Comparison of ENCODE assay signal across 18 mouse cellular contexts in the genomic region with DNA sequence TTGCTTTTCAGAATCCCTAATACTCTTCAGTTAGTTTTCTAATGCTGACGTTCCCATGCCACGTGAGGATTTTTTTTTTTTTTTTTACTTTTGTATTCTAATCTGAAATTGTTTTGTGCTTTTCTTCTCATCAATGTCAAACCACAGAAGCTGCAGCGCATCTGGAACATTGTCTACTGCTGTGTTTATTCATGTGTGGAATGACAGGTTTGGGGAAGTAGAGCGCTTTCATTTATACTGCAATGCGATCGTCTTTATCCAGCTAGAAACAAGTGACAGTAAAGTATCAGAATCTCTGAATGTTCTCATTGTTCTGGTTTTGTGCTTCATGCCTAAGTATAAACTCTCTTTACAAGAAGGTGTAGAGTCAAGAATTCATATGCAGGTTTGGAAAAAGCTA. TPM values are rescaled to one million over a fixed set of nuclear protein-coding genes. Genes with fewer than 3 reads are reported as not detected.
"Had no signal": no experiment of that assay in that cellular context is flagged by ENCODE, and none has a peak within 500 bp of the region (broad histone marks: within the 10 kb centered on the region; RNA-seq: fewer than 3 reads in every experiment).

No protein-coding gene starts in this region.

- H3K4me1 ChIP-seq: lung, embryonic 15.5 days; megakaryocyte, embryonic 14.5 days; midbrain, embryonic 13.5 days; midbrain, embryonic 15.5 days; neural tube, embryonic 12.5 days had no signal

- H3K4me2 ChIP-seq: lung, embryonic 15.5 days; midbrain, embryonic 11.5 days; midbrain, embryonic 13.5 days; midbrain, embryonic 15.5 days; neural tube, embryonic 12.5 days had no signal

- H3K27ac ChIP-seq: liver, embryonic 14.5 days; lung, embryonic 15.5 days; macrophage; midbrain, embryonic 13.5 days; midbrain, embryonic 15.5 days; neural tube, embryonic 12.5 days had no signal

- H3K9me3 ChIP-seq: lung, embryonic 15.5 days; midbrain, embryonic 13.5 days; midbrain, embryonic 15.5 days; neural tube, embryonic 12.5 days had no signal

- DNase-seq: lung, adult 2 months; lung, postnatal 14 days; lung, postnatal 36 days; right cerebral cortex, postnatal 14 days; thymus, adult 18-20 months; thymus, postnatal 14 days; thymus, postnatal 36 days had no signal

- H3K4me3 ChIP-seq: lung, embryonic 15.5 days; megakaryocyte, embryonic 14.5 days; midbrain, embryonic 13.5 days; midbrain, embryonic 15.5 days; neural tube, embryonic 12.5 days had no signal

- H3K36me3 ChIP-seq: lung, embryonic 15.5 days; midbrain, embryonic 13.5 days; midbrain, embryonic 15.5 days; neural tube, embryonic 12.5 days had no signal

- H3K9ac ChIP-seq: liver, embryonic 14.5 days; lung, embryonic 15.5 days; midbrain, embryonic 13.5 days; midbrain, embryonic 15.5 days; neural tube, embryonic 12.5 days had no signal

- ATAC-seq: lung, postnatal 0 days; midbrain, embryonic 13.5 days; midbrain, embryonic 15.5 days had no signal

- H3K27me3 ChIP-seq: lung, embryonic 15.5 days; megakaryocyte, embryonic 14.5 days; neural tube, embryonic 12.5 days had no signal

RNA-seq across cellular contexts. Expression of gene Pdzrn4, which starts 56.4 kb away (rescaled TPM):
- total RNA-seq: megakaryocyte progenitor cell, adult 5-6 weeks; monocyte, adult 5-6 weeks had no signal
- polyA plus RNA-seq: liver, embryonic 14.5 days; macrophage had no signal
